Mouse (Mus musculus): Measurements from ENCODE around the gene Supt3.

The Supt3 gene

GRCm38 (mm10) chr17:45063776-45064175, 286.8 kb downstream of the Supt3 start:
- DNase-seq: no peak

GRCm38 (mm10) chr17:45065465-45065864, 288.5 kb downstream of the Supt3 start:
- no peak for DNase-seq

GRCm38 (mm10) chr17:45067441-45067840, 290.5 kb downstream of the Supt3 start:
- DNase-seq: peak; percentile 32

GRCm38 (mm10) chr17:45068321-45068720, 291.4 kb downstream of the Supt3 start:
- no peak for DNase-seq

- no peak for DNase-seq
Observed at GRCm38 (mm10) chr17:45072495-45073347, 295.8 kb downstream of the Supt3 start.

GRCm38 (mm10) chr17:45073348-45073634, 296.3 kb downstream of the Supt3 start:
- DNase-seq: no peak

- DNase-seq: no peak
Observed at GRCm38 (mm10) chr17:45073779-45074178, 296.8 kb downstream of the Supt3 start.

- peak; percentile 14 for DNase-seq
Observed at GRCm38 (mm10) chr17:45076951-45077350, 300.0 kb downstream of the Supt3 start.

- DNase-seq: no peak
Observed at GRCm38 (mm10) chr17:45077921-45078640, 301.1 kb downstream of the Supt3 start.

- no peak for DNase-seq
Observed at GRCm38 (mm10) chr17:45081521-45081920, 304.6 kb downstream of the Supt3 start.

GRCm38 (mm10) chr17:45081955-45082475, 305.1 kb downstream of the Supt3 start:
- DNase-seq: peak; percentile 20

- DNase-seq: peak; percentile 62
Observed at GRCm38 (mm10) chr17:45086361-45086760, 309.4 kb downstream of the Supt3 start.

- peak; percentile 67 for DNase-seq
Observed at GRCm38 (mm10) chr17:45087022-45087421, 310.1 kb downstream of the Supt3 start.

- DNase-seq: no peak
Observed at GRCm38 (mm10) chr17:45101064-45101463, 324.1 kb downstream of the Supt3 start.

- no peak for DNase-seq
Observed at GRCm38 (mm10) chr17:45115386-45115785, 338.4 kb downstream of the Supt3 start.

- no peak for DNase-seq
Observed at GRCm38 (mm10) chr17:45118565-45119471, 341.9 kb downstream of the Supt3 start.

GRCm38 (mm10) chr17:45119609-45120201, 342.8 kb downstream of the Supt3 start:
- DNase-seq: no peak

GRCm38 (mm10) chr17:45123856-45124255, 346.9 kb downstream of the Supt3 start:
- DNase-seq: no peak

GRCm38 (mm10) chr17:45128611-45129010, 351.7 kb downstream of the Supt3 start:
- no peak for DNase-seq

GRCm38 (mm10) chr17:45133501-45134400, 356.8 kb downstream of the Supt3 start:
- peak; percentile 83 for DNase-seq

GRCm38 (mm10) chr17:45136491-45136890, 359.5 kb downstream of the Supt3 start:
- peak; percentile 56 for DNase-seq
